Mouse (Mus musculus): ENCODE data around the gene Cox6b2.

DNA sequence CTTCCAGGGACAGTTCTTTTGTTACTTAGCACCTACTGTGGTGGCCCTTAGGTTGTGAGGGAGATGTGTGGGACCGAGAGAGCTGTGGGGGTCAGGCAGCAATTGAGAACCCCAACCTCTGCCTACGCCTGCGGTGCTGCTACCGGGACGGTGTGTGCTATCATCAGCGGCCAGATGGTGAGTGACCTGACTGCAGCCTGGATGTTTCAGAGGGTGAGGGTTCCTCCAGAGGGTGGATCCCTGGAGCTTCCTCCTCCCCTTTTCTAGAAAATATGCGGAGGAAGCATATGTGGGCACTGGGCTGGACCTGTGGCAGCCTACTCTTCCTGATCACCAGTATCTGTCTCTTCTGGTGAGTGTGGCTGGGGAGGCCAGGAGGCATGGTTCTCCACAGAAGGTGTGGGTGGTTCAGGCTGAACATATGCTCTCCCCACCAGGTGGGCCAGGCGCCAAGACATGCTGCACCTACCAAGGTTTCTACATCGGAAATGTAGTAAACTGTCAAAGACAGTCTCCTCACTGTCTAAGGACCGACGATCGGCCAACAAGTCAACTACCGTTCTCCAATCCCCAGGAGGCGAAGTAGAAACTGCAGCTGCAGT lies 30.9 kb upstream of the Cox6b2 start:
- TF ChIP-seq CTCF (IDR thresholded peaks at IDR 0.05; ENCODE audit: low read depth, low read length) = no peak
- no peak for TF ChIP-seq POLR2A (IDR thresholded peaks at IDR 0.05; ENCODE audit: insufficient read depth, low read length)
- TF ChIP-seq EP300 (IDR thresholded peaks at IDR 0.05; ENCODE audit: insufficient read depth, low read depth, low read length) = no peak

Data from ES-Bruce4 (cell line).